Mouse (Mus musculus) right cerebral cortex, postnatal 14 days (tissue): ENCODE results near the gene Plekha6.
A peak's percentile ranks its signal among the peaks of the same experiment; 100 is the strongest.

ENCODE experiments used
- DNase-seq: peaks from one replicate; pipeline ENCODE4 v3.0.0; 2022

Plekha6 gene

GRCm38 (mm10) chr1:133279632-133280093 lies 115.7 kb downstream of the Plekha6 start:
- peak; percentile 50 for DNase-seq

GRCm38 (mm10) chr1:133280537-133280936 lies 116.5 kb downstream of the Plekha6 start:
- no peak for DNase-seq

GRCm38 (mm10) chr1:133285907-133286306 lies 121.9 kb downstream of the Plekha6 start:
- DNase-seq: no peak

- no peak for DNase-seq
Observed at GRCm38 (mm10) chr1:133287051-133287450, 123.0 kb downstream of the Plekha6 start.

- DNase-seq: no peak
Observed at GRCm38 (mm10) chr1:133287880-133288279, 123.9 kb downstream of the Plekha6 start.

- DNase-seq: no peak
Observed at GRCm38 (mm10) chr1:133291888-133292287, 127.9 kb downstream of the Plekha6 start.

- DNase-seq: no peak
Observed at GRCm38 (mm10) chr1:133292608-133293007, 128.6 kb downstream of the Plekha6 start.

- DNase-seq: no peak
Observed at GRCm38 (mm10) chr1:133296376-133296775, 132.4 kb downstream of the Plekha6 start.

GRCm38 (mm10) chr1:133298816-133299215 lies 134.8 kb downstream of the Plekha6 start:
- no peak for DNase-seq

GRCm38 (mm10) chr1:133302540-133302939 lies 138.5 kb downstream of the Plekha6 start:
- no peak for DNase-seq

GRCm38 (mm10) chr1:133306842-133307241 lies 142.8 kb downstream of the Plekha6 start:
- DNase-seq: peak; percentile 76

- DNase-seq: no peak
Observed at GRCm38 (mm10) chr1:133307318-133307717, 143.3 kb downstream of the Plekha6 start.

- DNase-seq: no peak
Observed at GRCm38 (mm10) chr1:133309652-133310267, 145.8 kb downstream of the Plekha6 start, which contains the start of gene Golt1a. Gene Golt1a, plus strand, starts transcription at chr1:133309800.

GRCm38 (mm10) chr1:133311240-133311639 lies 147.2 kb downstream of the Plekha6 start:
- DNase-seq: no peak

- peak; percentile 78 for DNase-seq
Observed at GRCm38 (mm10) chr1:133311946-133312345, 147.9 kb downstream of the Plekha6 start.

GRCm38 (mm10) chr1:133314364-133314763 lies 150.4 kb downstream of the Plekha6 start:
- peak; percentile 71 for DNase-seq

- no peak for DNase-seq
Observed at GRCm38 (mm10) chr1:133315775-133316174, 151.8 kb downstream of the Plekha6 start.

- DNase-seq: no peak
Observed at GRCm38 (mm10) chr1:133316577-133316976, 152.6 kb downstream of the Plekha6 start.

GRCm38 (mm10) chr1:133317149-133317548 lies 153.1 kb downstream of the Plekha6 start:
- DNase-seq: no peak

GRCm38 (mm10) chr1:133321267-133321925 lies 157.4 kb downstream of the Plekha6 start, which contains the start of gene Kiss1:
Gene Kiss1, plus strand, starts transcription at chr1:133321875.
- peak; percentile 66 for DNase-seq

- no peak for DNase-seq
Observed at GRCm38 (mm10) chr1:133323333-133323732, 159.3 kb downstream of the Plekha6 start.

GRCm38 (mm10) chr1:133325951-133326350 lies 161.9 kb downstream of the Plekha6 start:
- DNase-seq: no peak

GRCm38 (mm10) chr1:133327094-133327493 lies 163.1 kb downstream of the Plekha6 start:
- no peak for DNase-seq

- no peak for DNase-seq
Observed at GRCm38 (mm10) chr1:133328299-133328795, 164.3 kb downstream of the Plekha6 start.
